Mouse (Mus musculus): ENCODE data around the gene Mdfi. TPM values are rescaled to one million over a fixed set of nuclear protein-coding genes. Genes with fewer than 3 reads are reported as not detected.

The Mdfi gene
- total RNA-seq, 2 experiments from 2014 or later, result 16.4 to 20.2 TPM

DNA sequence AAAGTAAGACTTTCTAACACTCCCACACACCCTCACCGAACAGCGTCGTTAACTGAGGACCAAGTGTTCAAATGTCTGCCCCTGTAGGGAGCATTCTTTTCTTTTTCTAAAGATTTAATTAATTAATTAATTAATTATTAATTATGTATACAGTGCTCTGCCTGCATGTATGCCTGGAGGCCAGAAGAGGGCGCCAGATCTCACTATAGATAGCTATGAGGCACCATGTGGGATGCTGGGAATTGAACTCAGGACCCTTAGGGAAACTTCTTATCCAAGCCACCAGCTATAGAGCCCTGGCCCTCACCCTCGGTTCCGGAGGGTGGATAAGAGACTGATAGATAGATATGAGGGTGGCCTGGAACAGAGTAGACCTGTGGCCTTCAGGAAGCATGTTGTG is 13.5 kb upstream of the Mdfi start:
- DNase-seq, result no peak

DNA sequence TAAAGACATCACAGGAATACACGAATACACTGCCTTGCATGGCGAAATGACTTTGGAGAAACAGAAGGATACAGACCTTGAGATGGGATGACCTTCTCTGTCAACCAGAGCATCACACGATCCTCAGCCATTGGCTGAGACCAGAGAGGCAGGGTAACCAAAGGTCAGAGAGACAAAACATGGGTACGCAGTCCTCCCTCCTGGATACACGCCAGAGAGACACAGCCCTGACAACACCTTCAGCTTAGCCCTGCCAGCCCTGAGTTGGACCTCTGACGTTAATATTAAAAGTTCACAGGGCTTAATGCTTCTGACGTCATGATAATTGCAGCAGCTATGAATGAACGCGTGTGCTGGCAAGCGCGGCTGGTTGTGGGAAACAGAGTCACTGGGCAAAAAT is 11.1 kb upstream of the Mdfi start:
- no peak for DNase-seq

DNA sequence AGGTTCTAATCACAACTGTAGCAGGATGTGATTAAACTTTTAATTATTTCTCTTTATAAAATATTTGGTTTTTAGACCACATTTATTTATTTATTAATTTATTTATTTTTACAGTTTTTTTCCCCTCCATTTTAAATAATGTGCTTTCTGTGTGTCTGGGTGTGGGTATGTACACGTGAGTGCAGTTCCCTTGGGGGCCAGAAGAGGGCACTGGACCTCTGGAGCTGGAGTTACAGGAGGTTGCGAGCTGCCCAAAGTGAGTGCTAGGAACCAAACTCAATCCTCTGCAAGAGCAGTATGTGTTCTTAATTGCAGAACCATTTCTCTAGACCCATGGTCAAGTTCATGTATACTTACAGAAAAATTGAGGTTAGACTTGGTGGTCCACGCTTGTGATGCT is 9.0 kb upstream of the Mdfi start:
- no peak for DNase-seq

DNA sequence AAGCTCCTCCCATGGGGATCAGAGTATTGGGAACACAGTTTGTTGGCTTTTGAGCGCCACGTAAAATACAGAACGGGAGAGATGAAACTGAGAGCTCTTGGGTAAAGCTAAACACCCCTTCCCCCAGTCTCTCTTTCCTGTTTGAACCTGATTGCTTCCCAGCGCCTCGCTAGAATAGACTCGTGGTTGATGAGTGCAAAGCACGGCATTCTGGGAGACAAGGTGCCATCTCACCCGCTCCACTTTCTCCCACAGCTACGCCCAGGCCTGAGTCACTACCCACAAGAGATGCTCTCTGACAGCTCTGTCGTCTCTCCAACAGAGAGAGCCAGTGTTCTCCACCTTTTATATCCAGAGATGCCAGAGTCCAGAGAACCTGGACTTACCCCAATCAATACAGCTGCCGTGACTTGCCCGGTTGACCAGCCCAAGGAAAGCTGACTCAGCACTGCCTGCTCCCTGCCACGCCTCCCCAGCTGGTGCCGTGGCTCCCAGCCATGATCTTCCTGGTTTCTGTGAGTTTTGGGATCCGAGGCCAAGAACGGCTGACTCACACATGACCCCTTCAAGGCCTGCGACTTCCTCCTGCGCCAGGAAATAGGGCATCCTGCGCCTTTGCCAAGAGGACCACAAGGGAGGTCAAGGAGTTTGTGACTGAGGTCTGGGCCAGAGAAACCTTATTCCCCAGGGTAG is 7.6 kb upstream of the Mdfi start:
- DNase-seq, result peak; percentile 87

DNA sequence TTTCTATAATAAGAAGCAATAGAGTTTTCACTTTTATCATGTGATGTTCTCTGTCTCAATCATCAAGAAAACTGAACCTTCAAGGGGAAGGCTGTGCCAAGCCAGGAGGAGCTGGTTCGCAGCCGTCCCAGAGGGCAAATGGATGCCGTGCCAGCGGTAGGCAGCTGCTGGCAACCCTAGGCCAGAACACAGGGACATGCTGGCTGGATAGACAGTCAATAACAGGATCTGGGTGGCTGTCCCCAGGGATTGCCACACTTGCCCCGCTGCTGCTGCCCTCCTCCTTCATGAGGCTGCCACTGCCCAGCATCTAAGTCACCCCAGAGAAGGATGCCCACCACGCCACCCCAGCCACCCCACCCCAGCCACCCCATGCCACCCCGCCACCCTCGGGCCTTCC is 7.0 kb upstream of the Mdfi start:
- DNase-seq, result no peak

DNA sequence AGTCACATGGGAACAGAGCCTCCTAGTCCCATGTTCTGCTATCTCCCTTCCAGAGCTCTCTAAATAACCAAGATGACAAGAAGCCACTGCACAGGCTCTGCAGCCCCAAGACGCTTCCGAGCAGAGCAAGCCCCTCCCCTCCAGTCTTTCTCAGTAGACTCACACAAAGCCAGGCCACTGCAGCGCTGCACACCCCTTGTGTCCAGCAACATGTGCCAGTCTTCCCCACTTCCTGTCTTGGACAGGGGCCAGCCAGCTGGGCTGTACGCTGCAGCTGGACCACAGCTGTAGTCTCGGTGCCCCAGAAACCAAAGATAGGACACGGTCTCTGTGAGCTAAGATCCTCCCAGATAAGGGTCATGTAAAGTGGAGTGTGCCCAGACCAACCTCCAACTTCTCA is 3.3 kb upstream of the Mdfi start:
- peak; percentile 61 for DNase-seq

DNA sequence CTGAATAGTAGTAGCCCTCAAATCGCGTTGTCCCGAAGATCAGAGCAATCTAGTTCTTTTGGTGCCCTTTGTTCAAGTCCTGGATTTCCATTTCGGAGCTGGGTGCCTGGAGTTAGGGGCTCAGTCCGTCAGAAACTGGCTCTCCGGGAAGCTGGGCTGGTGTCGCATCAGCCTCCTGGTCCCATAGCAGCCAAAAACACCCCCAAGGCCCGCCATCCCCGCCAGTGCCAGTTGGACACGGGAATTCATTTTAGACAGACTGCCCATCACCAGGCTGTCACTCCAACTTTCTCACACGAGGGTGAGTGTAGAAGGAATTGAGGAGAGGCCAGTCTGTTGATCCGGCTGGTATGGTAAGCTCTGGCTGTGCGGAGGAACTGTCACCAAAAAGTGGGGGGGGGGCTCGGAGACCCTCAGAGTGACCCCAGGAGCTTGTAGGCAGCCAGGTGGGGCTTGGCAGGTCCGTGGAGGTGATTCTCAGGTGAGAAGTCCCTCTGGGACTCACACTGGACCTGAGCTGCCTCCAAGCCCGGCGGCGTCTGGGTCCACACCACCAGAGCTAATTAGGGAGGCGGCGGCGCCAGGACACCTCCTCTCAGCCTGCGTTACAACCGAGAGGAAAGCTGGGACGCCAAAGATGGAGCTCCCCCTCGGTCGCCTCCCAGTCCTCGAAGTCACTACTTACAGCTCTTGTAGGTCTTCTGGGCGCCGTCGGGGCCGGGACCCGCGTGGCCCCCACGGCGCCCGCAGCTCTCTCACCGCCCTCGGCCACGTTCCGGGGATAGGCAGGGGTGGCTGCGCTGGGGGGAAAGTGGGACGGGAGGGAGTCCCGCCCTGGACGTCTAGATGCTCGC is 636 bp downstream of the Mdfi start:
- DNase-seq, result no peak

DNA sequence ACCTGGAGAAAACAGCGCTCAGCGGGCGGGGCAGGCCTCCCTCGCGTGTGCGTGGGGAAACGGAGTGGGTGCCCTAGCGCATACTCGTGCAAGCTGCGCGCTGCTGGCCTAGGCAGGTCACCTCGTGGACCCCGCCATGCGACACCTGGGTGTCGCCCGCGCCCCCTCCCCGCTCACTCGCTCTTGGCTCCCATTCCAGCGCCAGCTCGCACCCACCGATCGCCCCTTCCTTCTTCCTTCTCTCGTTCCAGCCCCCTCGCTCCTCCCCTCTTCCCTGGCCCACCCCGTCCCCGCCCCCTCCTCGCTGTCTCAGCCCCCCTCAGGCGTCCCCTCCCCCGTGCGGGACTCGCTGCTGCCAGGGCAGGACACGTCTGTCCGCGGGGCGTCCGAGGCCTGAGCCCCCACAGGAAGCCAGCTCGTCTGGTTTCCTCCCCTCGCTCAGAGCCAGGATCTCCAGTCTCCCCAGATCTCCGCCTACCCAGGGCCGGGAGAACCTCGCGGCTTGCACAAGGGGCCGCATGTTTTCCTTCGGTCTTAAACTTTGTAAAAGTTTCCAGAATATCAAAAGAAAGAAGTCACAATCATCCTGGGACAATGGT is 1.4 kb downstream of the Mdfi start:
- peak; percentile 81 for DNase-seq

DNA sequence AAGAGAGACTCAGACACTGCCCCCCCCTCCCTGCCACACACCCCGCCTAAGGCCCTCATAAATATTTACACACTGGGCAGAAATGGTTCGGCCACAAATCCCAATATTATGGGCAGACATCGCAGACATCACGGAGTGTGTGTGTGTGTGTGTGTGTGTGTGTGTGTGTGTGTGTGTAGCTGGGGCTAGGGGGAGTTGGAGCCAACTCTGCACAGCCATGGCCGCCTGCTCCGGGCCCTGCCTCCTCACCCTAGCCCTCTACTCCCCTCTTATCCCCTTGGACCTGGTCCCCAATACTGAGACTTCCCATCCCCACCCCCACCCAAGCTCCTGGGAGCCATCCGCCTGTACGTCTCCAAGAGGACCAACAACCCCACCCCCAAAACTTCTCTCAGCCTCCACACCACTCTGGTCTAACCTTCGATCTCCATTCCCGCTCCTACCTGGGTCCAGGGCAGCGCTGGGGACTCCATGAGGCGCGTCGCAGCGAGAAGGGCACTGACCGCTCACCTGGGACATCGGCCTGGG is 1.9 kb downstream of the Mdfi start:
- DNase-seq, result no peak

DNA sequence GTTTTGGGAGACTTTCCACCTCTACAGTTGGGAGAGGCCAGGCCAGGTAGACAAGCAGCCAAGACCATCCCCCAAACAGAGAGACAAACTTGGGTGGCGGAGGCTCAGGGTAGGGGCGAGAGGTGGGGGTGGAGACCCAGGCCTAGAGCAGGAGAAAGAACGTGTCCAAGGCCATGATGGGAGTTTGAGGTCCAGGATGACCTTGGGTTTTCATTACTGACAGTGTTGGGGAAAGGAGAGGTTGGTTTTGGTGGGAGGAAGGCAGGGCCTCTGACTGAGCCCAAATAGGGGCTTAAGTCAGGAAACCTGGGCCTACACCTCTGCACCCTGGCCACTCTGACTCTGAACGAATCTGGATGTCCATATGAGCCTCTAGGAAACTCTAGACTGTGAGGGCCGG is 2.7 kb downstream of the Mdfi start:
- DNase-seq, result no peak

DNA sequence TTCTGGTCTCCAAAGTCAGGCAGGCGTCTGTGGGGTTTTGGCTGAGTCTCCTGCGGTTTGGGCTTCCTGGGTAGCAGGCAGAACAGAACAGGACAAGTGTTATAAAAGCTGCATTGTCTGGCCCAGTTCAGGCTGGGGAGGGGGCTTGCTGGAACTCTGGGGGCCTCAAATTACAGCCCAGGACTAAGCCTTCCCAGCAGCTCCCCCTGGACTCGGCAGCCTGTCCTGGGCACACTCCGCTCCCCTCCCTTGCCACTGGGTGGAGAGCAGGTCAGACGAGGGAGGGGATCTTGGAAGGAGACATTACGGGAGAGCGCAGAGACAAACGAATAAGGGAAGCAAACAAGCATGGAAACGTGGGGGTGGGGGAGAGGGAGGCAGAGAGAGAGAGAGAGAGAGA is 3.3 kb downstream of the Mdfi start:
- no peak for DNase-seq

DNA sequence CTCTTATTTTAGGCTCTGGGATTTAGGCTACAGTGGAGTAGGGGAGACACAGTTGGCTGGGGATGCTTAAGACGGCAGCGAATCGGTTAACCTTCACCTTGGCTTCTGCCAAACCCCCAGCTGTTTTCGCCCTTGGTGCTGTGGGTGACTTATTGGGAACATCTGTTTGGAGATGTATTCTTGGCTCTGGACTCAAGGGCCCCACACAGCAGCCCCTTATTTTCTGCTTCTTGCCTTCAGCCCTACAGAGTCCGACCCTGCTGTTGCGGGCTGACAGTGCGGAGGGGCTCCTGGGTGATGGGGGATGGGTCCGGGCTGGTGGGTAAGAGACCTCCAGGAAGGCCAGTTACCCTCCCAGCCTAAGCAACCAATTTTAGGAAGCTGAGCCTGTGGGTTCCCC is 13.2 kb downstream of the Mdfi start:
- no peak for DNase-seq

DNA sequence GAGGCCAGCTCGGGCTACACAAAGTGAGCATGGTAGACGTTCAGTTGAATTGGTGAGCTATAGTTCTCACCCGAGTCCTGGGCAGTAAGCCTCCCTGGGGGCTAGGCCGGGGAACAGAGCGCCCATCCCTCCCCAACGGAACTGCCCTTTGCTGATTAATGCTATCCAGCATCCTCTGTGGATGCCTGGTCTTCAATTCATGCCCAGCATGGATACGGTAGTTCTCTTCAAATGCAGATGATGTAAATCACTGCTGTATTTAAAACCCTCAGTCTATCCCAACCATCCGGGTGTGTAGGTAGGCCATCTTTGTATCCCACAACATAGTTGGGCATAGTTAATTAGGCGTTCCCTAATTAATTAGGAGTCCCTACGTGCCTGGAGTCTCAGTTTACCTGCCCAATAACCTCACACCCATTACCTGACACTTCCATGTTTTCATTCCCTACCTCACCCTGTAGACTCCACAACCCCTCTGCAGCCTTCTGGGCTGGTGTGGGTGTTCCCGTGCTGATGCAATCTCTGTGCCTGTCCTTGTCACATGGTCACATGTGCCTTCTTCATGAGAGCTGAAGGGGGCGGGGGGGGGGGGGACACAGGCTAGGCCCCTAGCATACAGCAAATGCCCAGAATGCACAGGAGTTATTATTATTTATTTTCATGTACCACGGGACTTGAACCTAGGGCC is 16.3 kb downstream of the Mdfi start:
- no peak for DNase-seq

DNA sequence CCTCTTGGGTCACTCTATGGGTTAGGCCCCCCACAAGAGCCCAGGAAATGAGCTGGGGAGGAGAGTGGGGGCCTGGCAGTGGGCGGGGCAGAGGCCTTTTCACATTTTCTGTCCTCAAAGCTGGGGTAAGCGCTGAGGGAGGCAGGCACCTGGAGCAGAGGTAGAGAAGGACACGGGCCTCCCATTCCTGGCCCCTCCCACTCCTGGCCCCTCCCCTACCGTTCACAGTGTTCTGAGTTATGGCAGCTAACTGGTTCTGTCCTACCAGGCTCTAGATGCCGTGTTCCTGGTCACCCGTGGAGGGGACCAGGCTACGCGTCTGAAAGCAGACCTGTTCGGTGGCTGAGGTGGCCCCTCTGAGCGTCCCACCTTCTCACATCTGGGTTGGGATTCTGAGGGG is 19.0 kb downstream of the Mdfi start:
- DNase-seq, result no peak

DNA sequence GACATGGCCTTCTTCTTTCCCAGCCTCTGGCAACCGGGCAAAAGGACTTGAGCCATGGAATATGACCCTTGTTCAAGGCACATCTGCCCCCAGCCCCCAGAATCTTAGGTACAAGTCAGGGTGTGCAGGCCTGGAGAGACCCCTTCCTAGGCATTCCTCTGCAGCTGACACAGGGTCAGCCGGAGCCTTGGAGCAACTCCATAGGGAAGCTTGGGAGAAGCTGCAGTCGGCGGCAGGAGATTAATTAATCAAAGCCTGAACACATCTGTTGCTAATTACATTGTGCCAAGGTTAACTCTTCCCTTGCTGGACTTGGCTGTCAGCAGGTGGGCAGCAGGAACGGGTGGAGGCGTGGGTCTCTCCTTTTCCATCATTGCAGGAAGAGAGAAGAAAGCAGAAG is 20.0 kb downstream of the Mdfi start:
- no peak for DNase-seq

DNA sequence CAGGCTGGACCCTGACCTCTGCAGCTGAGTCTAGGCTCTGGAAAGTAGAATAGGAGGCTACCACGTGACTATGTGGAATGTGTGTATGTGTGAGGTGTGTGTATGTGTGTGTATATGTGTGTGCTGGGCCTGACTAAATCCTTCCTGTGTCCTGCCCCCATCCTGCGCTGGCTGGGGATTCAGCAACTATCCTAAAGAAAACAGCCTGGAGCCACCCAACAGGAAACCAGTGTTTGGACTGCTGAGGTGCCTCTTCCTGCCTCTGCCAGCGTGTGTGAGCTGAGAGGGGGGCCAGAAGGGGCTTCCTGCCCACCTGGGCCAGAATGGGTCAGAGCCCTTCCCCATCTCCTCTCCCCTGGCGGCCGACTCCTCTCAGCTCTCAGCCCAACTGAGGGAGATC is 20.9 kb downstream of the Mdfi start:
- DNase-seq, result peak; percentile 45

DNA sequence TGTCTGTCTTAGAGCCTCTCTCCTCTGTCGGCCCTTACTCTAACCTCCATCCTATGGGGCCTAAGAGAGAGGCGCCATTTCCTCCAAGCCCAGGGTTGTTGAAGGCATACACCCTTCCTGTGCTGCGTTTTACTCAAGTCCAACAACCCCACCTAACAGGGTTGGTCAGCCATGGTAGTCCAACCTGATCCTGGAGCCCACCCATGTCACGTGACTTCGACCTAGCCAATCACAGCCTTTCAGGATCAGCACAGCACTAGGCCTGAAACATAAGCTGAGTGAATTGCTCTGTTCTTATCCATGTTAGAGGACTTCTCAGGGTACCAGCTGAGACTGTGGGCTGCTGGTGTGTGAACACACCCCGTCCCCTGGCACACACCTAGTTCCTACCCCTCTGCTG is 22.3 kb downstream of the Mdfi start:
- DNase-seq, result no peak

DNA sequence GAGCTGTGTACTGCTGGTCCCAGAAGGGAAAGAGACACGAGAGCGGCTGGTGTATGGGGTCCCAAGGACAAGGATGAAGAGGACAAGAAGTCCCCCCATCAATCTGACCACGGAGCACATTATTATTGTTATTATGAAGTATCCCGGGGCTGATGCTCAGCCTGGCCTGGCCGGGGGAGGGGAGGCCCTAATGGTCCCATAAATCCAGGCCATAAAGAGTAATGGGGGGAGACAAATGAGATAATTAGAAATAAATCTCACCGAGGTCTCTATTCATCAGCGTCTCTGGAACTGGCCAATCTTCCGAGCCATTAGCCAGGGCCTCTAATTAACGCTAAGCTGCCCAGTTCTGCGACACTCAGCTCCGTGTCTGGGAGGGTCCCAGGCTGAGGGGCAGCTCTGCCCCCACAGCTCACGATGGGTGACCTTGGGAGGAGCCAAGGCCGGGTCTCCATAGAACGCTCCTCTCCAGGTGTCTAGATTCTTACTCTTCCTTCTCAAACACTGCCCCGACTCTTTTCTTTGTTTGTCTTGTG is 23.2 kb downstream of the Mdfi start:
- DNase-seq, result no peak

DNA sequence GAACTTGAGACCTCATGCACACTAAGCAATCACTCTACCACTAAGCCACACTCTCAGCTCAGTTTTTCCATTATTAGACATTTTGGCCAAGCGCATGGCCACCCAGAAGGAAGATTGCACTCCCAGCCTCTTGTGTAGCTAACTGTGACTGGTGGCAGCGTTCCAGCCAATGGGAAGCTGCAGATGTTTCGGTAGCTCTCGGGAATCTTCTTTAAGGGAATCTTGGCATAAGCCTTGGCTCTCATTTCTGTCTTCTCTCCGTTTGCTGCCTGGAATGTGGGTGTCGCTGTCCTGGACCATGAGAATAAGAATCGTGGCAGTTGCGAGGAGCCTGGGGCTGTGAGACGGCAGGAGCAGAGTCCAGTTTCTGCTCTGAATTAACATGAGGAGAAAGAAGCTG is 28.3 kb downstream of the Mdfi start:
- peak; percentile 75 for DNase-seq

DNA sequence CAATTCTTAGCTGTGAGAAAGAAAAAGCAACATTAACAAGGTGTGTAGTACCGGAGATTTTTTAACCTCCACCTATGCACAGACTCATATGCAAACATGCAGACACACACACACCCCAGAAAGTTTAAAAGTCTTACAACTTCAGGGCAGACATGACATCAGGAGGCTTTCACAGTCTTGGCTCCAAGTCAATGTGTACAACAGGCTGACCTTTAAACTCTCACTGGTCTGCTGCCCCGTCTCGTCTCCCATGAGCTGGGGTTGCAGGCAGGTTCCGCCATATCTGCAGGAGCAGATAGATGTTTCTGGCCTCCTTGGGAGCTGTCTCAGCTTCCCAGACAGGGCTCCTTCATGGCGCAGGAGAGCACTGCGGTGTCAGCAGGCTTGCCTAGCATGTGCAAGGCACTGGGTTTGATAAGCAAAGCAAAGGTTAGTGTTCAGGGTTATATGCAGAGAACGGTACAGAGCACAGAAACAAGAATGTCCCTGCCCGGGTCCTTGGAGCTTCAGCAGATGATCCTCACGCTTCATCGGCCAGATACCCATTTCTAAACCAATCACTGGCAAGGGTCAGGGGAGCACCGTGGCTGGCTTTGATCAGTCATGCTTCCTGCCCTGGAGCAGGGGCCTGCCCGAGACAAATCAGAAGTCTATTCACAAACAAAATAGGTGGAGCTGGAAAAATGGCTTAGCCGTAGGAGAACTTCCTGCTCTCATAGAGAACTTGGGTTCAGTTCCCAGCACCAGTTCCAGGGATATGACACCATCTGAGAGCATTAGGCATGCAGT is 29.2 kb downstream of the Mdfi start:
- no peak for DNase-seq

DNA sequence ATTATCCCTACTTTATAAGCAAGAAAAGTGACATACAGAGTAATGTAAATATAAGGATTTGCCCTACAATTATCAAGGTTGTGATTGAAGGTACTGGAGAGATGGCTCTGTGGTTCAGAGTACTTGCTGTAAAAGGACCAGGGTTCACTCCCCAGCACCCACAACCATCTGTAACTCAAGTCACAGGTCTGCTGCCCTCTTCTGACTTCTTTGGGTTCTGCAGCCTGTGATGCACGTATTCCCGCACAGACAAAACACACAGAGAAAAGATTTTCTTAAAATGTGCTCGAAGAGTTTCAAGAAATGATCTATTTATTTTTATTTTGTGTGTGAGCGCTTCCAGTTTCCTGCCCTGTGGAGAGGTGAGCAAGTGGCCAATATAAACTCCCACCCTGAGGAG is 30.8 kb downstream of the Mdfi start:
- DNase-seq, result no peak

DNA sequence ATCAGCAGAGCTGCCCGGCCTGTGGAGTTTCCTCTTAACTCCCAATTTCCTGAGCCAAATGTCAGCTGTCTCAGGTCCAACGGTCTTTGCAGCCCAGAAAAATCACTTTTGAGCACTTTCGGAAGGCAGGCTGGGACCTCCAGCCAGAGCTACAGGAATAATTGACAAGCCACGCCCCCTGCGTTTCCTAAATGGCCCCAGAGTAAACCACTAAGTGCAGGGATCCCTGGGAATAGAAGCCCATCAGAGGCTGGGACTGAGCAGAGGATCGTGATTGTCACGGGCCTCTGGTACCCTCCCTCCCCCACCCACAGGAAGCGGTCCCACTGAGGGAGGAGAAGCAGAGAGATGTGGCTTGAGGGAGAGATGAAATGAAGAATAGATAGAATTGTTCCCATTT is 31.7 kb downstream of the Mdfi start:
- DNase-seq, result peak; percentile 56
